Mouse (Mus musculus) c-Kit-positive CD71-positive TER-119-positive erythroid progenitor cells, embryonic 14.5 days (primary cell): Measurements from ENCODE around the gene Slc22a2.
"Not testable (repeated sequence)": the region's sequence is repeated elsewhere in the genome, so short reads cannot be mapped to it uniquely, and the experiment has no call there.

Experiments
- DNase-seq: peaks from one replicate; pipeline ENCODE4 v3.0.0-alpha.2; 2013; ENCODE audit warnings: low spot score

Gene Slc22a2

GRCm38 (mm10) chr17:12583991-12584390 lies at the start of gene Slc22a2:
Gene Slc22a2 (plus strand): TSS chr17:12584132.
- no peak for DNase-seq

GRCm38 (mm10) chr17:12534353-12535145 lies 49.4 kb upstream of the Slc22a2 start:
- peak; percentile 62 for DNase-seq

- DNase-seq = no peak
These were observed 21.7 kb upstream of the Slc22a2 start for GRCm38 (mm10) chr17:12562215-12562614.

GRCm38 (mm10) chr17:12564481-12565000 lies 19.4 kb upstream of the Slc22a2 start:
- not testable (repeated sequence) for DNase-seq

GRCm38 (mm10) chr17:12565443-12565842 lies 18.5 kb upstream of the Slc22a2 start:
- DNase-seq = no peak

GRCm38 (mm10) chr17:12571316-12571715 lies 12.6 kb upstream of the Slc22a2 start:
- no peak for DNase-seq

GRCm38 (mm10) chr17:12571924-12572463 lies 11.9 kb upstream of the Slc22a2 start:
- no peak for DNase-seq

- DNase-seq = no peak
These were observed 8.5 kb upstream of the Slc22a2 start for GRCm38 (mm10) chr17:12575391-12575790.

- no peak for DNase-seq
These were observed 6.8 kb upstream of the Slc22a2 start for GRCm38 (mm10) chr17:12577096-12577495.

GRCm38 (mm10) chr17:12585366-12585765 lies 1.4 kb downstream of the Slc22a2 start:
- no peak for DNase-seq

- no peak for DNase-seq
These were observed 3.0 kb downstream of the Slc22a2 start for GRCm38 (mm10) chr17:12586966-12587365.

- no peak for DNase-seq
These were observed 4.9 kb downstream of the Slc22a2 start for GRCm38 (mm10) chr17:12588801-12589247.

- DNase-seq = no peak
These were observed 7.1 kb downstream of the Slc22a2 start for GRCm38 (mm10) chr17:12590911-12591625.

- no peak for DNase-seq
These were observed 12.0 kb downstream of the Slc22a2 start for GRCm38 (mm10) chr17:12595846-12596515.

GRCm38 (mm10) chr17:12606634-12607033 lies 22.7 kb downstream of the Slc22a2 start:
- no peak for DNase-seq

- no peak for DNase-seq
These were observed 23.3 kb downstream of the Slc22a2 start for GRCm38 (mm10) chr17:12607202-12607601.

GRCm38 (mm10) chr17:12614511-12615385 lies 30.8 kb downstream of the Slc22a2 start:
- DNase-seq = no peak

GRCm38 (mm10) chr17:12615429-12615828 lies 31.5 kb downstream of the Slc22a2 start:
- DNase-seq = no peak

- no peak for DNase-seq
These were observed 35.7 kb downstream of the Slc22a2 start for GRCm38 (mm10) chr17:12619641-12620040.

- no peak for DNase-seq
These were observed 44.1 kb downstream of the Slc22a2 start for GRCm38 (mm10) chr17:12627983-12628382.
